Mouse (Mus musculus) embryonic facial prominence, embryonic 15.5 days (tissue): Measurements from ENCODE around the gene Sp9. TPM values are rescaled to one million over a fixed set of nuclear protein-coding genes. Genes with fewer than 3 reads are reported as not detected.
A peak's percentile ranks its signal among the peaks of the same experiment; 100 is the strongest.

Experiments
- ATAC-seq: fragments of 200-750 bp; cut with Nextera tagmentation; 2 replicates; pipeline ENCODE4 v1.8.0; 2017; ENCODE audit warnings: low read depth, moderate TSS enrichment; ENCODE audit not compliant: insufficient number of reproducible peaks, low FRiP score, low TSS enrichment
- H3K27ac ChIP-seq: fragments of 300-500 bp; sonication (generic); replicated peaks from 2 replicates; pipeline ENCODE4 v1.5.1; 2015; ENCODE audit warnings: mild to moderate bottlenecking, inconsistent platforms
- H3K27me3 ChIP-seq: fragments of 300-500 bp; sonication (generic); 2 replicates; pipeline ENCODE4 v1.6.1; 2015; ENCODE audit warnings: inconsistent platforms
- H3K36me3 ChIP-seq: fragments of 300-500 bp; sonication (generic); 2 replicates; pipeline ENCODE4 v1.6.1; 2015; ENCODE audit warnings: mild to moderate bottlenecking, inconsistent platforms
- H3K4me1 ChIP-seq: fragments of 300-500 bp; sonication (generic); 2 replicates; pipeline ENCODE4 v1.6.1; 2015; ENCODE audit warnings: inconsistent platforms
- H3K4me2 ChIP-seq: fragments of 300-500 bp; sonication (generic); replicated peaks from 2 replicates; pipeline ENCODE4 v1.6.1; 2015; ENCODE audit warnings: mild to moderate bottlenecking, inconsistent platforms
- H3K4me3 ChIP-seq: fragments of 300-500 bp; sonication (generic); replicated peaks from 2 replicates; pipeline ENCODE4 v1.5.1; 2015; ENCODE audit warnings: mild to moderate bottlenecking, inconsistent platforms
- H3K9ac ChIP-seq: fragments of 300-500 bp; sonication (generic); 2 replicates; pipeline ENCODE4 v1.6.1; 2015; ENCODE audit warnings: inconsistent platforms
- H3K9me3 ChIP-seq: fragments of 300-500 bp; sonication (generic); replicated peaks from 2 replicates; pipeline ENCODE4 v1.6.1; 2016; ENCODE audit warnings: inconsistent platforms
- WGBS: fragments of 180-500 bp; shearing (Covaris S2); methylation state at CpG from one replicate; pipeline ENCODE4 v1.1.7; 2015; 5-methylcytosine and 5-hydroxymethylcytosine counted together
- polyA plus RNA-seq: library from polyadenylated mRNA; unstranded; fragments of >200 nt; fragmentation: Nextera tagmentation; extraction: Ambion mirVana; gene quantifications from 2 replicates; pipeline ENCODE4 v1.2.1, GENCODE M21; 2015

The Sp9 gene
- polyA plus RNA-seq, 1 experiment from 2014 or later = 2.9 TPM

GRCm38 (mm10) chr2:73268281-73268680 lies 3.4 kb upstream of the Sp9 start:
- Histone ChIP-seq H3K4me3 (no peak overlapping the region), H3K27ac (no peak overlapping the region), H3K4me1 (peaks cover 48% of the 10 kb centered on the region), H3K9ac (no peak overlapping the region), H3K9me3 (no peaks in the 10 kb centered on the region), H3K36me3 (no peaks in the 10 kb centered on the region), H3K4me2 (no peak overlapping the region), H3K27me3 (peaks cover 72% of the 10 kb centered on the region)
- no peak for ATAC-seq
- WGBS = 6% methylated on average over 12 of the region's 12 CpGs

DNA sequence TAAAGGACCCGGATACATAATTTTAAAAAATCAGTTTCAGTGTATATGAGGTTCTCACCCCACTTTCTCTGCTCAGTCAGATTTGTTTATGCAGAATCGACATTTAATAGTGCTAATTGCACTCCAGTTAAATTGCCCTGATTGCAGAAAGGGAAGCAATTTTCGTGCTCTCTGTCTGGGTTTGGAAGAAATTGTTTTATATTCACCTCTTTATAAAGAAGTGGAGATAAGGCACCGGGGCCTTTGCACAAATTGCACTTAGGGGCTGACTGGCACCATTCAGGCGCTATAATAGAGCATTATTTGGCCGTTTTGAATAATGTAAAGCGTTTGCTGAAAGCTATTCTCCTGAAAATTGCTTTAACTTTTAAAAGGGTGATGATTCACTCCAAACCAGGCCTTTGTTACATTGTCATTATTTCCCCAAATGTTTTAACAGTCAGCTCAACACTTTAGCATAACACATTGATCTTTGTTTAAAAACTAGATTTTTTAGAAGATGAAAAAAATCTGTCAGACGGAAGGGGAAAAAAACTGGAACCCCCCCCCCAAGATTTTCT lies 2.8 kb upstream of the Sp9 start:
- peaks cover 78% of the 10 kb centered on the region for H3K27me3 ChIP-seq
- H3K4me2 ChIP-seq = no peak overlapping the region
- 14% methylated on average over 8 of the region's 8 CpGs for WGBS
- no peaks in the 10 kb centered on the region for H3K9me3 ChIP-seq
- H3K4me1 ChIP-seq = peaks cover 49% of the 10 kb centered on the region
- no peak overlapping the region for H3K27ac ChIP-seq
- H3K9ac ChIP-seq = no peak overlapping the region
- no peak overlapping the region for H3K4me3 ChIP-seq
- H3K36me3 ChIP-seq = no peaks in the 10 kb centered on the region
- ATAC-seq = no peak

DNA sequence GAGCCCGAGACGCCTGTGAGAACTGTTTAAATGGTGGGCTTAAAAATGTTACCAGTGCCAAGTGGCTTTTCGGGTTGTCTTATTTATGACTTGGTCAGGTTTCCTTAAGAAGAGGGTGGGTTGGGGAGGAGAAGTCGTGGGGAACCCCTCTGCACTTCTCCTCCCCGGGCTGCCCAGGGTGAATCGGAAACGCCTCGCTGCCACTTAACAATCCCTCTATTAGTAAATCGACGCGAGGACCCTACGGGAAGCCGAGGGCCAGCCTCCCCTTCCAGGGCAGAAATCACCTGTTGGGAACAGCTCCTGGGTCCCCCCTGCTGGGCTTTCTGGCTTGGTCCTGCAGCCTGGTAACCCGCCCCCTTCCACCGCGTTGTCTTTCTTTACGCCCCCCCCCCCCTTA lies 2.1 kb upstream of the Sp9 start:
- H3K4me2 ChIP-seq = peak overlapping the region; percentile 24; the same call in 1 of the 2 replicates
- no peak overlapping the region for H3K9ac ChIP-seq
- 4% methylated on average over 17 of the region's 17 CpGs for WGBS
- no peak overlapping the region for H3K27ac ChIP-seq
- no peaks in the 10 kb centered on the region for H3K36me3 ChIP-seq
- no peaks in the 10 kb centered on the region for H3K9me3 ChIP-seq
- peaks cover 74% of the 10 kb centered on the region for H3K27me3 ChIP-seq
- no peak overlapping the region for H3K4me3 ChIP-seq
- no peak for ATAC-seq
- peaks cover 49% of the 10 kb centered on the region for H3K4me1 ChIP-seq

GRCm38 (mm10) chr2:73270071-73270592 lies 1.6 kb upstream of the Sp9 start:
- no peaks in the 10 kb centered on the region for H3K36me3 ChIP-seq
- H3K4me1 ChIP-seq = peaks cover 48% of the 10 kb centered on the region
- no peak overlapping the region for H3K9ac ChIP-seq
- no peaks in the 10 kb centered on the region for H3K9me3 ChIP-seq
- peak overlapping the region; percentile 45; the same call in 1 of the 2 replicates for H3K4me3 ChIP-seq
- peaks cover 71% of the 10 kb centered on the region for H3K27me3 ChIP-seq
- ATAC-seq = no peak
- 0 out of 2 replicates have a peak overlapping the region, but pooled peaks have one; percentile 28 for H3K27ac ChIP-seq
- 9% methylated on average over 14 of the region's 14 CpGs for WGBS
- H3K4me2 ChIP-seq = peak overlapping the region; percentile 56

GRCm38 (mm10) chr2:73270593-73271458 lies 899 bp upstream of the Sp9 start:
- H3K4me3 ChIP-seq = peak overlapping the region; percentile 45
- no peaks in the 10 kb centered on the region for H3K9me3 ChIP-seq
- 3% methylated on average over 38 of the region's 38 CpGs for WGBS
- H3K27ac ChIP-seq = peak overlapping the region; percentile 28; the same call in 1 of the 2 replicates
- H3K4me2 ChIP-seq = peak overlapping the region; percentile 56
- H3K27me3 ChIP-seq = peaks cover 64% of the 10 kb centered on the region
- ATAC-seq = no peak
- no peak overlapping the region for H3K9ac ChIP-seq
- no peaks in the 10 kb centered on the region for H3K36me3 ChIP-seq
- peaks cover 48% of the 10 kb centered on the region for H3K4me1 ChIP-seq

DNA sequence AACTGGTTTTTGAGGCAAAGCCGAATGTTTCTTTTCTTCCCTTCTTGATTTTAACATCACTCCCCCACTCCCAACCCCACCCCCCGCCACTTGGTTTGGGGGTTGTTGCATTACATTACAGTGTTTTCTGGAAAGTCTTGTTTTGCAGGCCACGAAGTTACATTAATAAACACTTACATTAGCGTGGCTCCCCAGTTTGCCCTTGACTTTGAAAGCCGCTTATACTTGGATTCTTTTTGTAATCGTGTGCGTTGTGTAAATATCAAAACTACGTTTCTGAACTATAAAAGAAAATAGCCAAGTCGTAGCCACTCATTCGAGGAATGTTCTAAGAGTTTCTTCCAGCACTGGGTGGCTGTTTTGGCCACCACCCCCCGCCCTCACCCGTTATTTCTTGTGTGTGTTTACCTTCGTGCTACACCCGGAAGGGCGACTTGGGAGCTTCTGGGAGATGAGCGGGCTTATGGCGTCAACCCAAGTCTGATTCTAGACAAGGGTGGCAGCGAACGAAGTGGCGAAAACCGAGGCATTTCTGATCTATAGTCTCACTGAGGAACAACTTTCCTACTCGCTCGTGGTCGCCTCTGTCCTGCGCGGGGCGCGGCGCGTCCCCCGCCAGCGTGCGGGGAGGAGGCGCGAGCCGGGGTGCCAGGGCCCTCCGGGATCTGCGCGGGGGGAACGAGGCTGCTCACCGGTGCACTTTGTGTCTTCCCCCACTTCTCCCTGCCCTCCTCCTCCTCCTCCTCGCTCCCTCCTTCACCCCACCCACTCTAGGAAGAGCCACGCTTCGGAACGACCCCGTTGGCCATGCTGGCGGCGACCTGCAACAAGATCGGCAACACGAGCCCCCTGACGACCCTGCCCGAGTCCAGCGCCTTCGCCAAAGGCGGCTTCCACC lies 875 bp downstream of the Sp9 start:
- ATAC-seq = no peak
- Histone ChIP-seq H3K4me3 (peak overlapping the region; percentile 45), H3K4me2 (peak overlapping the region; percentile 56), H3K27ac (0 out of 2 replicates have a peak overlapping the region, but pooled peaks have one; percentile 12), H3K4me1 (peaks cover 54% of the 10 kb centered on the region), H3K36me3 (no peaks in the 10 kb centered on the region), H3K9ac (0 out of 2 replicates have a peak overlapping the region, but pooled peaks have one; percentile 10), H3K9me3 (no peaks in the 10 kb centered on the region), H3K27me3 (peaks cover 63% of the 10 kb centered on the region)
- WGBS = under 1% methylated on average over 55 of the region's 55 CpGs

- under 1% methylated on average over 105 of the region's 110 CpGs for WGBS
- 0 out of 2 replicates have a peak overlapping the region, but pooled peaks have one; percentile 10 for H3K9ac ChIP-seq
- H3K4me2 ChIP-seq = peak overlapping the region; percentile 56
- peaks cover 57% of the 10 kb centered on the region for H3K4me1 ChIP-seq
- no peak for ATAC-seq
- H3K4me3 ChIP-seq = peak overlapping the region; percentile 45
- H3K27ac ChIP-seq = 0 out of 2 replicates have a peak overlapping the region, but pooled peaks have one; percentile 3
- H3K36me3 ChIP-seq = no peaks in the 10 kb centered on the region
- peaks cover 60% of the 10 kb centered on the region for H3K27me3 ChIP-seq
- no peaks in the 10 kb centered on the region for H3K9me3 ChIP-seq
These were observed 1.8 kb downstream of the Sp9 start for GRCm38 (mm10) chr2:73273249-73274118.

DNA sequence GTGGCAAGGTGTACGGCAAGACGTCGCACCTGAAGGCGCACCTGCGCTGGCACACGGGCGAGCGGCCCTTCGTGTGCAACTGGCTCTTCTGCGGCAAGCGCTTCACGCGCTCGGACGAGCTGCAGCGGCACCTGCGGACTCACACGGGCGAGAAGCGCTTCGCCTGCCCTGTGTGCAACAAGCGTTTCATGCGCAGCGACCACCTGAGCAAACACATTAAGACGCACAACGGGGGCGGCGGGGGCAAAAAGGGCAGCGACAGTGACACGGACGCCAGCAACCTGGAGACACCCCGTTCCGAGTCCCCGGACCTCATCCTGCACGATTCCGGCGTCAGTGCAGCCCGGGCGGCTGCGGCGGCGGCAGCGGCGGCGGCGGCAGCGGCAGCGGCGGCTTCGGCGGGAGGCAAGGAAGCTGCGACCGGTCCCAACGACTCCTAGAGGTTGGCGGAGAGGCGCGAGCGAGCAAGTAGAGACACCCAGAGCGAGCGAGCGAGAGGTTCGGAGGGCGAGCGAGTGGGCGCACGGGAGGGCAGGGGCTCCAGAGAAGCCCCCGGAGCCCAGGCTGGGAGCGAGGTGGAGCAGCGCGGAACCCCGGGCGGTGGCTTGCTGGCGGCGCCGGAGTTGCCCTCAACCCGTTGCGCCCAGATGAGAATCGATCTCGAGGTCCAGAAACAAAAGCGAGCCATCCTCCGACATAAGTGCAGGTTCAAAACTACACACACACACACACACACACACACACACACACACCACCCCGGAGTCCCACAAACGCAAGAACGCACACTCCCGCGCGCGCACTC lies 2.6 kb downstream of the Sp9 start:
- no peak for ATAC-seq
- Histone ChIP-seq H3K9me3 (no peaks in the 10 kb centered on the region), H3K9ac (peak overlapping the region; percentile 44), H3K36me3 (no peaks in the 10 kb centered on the region), H3K4me2 (peak overlapping the region; percentile 56), H3K27ac (no peak overlapping the region), H3K27me3 (peaks cover 65% of the 10 kb centered on the region), H3K4me1 (peaks cover 66% of the 10 kb centered on the region), H3K4me3 (peak overlapping the region; percentile 45)
- under 1% methylated on average over 83 of the region's 88 CpGs for WGBS

DNA sequence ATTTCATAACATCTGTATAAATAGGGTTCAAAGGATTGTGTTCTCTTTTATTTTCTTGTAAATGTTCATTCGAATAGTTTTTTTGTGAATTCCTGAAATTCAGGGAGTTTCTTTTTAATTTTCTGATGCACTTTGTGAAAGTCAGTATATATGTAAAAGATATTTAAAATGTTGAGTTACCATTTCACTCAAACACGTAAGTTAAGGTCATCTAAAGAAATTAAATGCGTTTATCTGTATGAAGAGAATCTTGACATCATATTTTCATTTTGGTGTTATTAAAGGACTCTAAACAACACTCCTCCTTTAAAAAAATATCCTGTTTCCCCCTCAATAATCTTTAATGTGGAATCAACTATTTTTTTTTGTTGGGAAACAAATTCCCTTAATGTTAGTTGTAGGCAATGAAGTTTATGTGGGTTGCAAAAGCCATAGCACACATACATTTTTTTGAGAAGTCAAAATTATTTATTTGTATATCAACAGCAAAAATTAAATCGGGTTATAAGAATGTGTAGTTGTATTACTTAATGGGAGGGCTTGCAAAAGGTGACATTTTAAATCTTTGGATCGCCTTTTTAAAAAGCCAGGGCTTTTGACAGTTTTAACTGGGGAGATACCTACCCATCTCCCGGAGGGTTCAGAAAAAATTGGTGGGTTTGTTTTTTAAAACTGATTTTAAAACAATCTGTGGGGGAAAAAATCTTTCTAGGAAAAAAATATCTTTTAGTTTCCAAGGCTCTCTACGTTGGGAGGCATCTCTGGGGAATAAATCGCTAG lies 3.7 kb downstream of the Sp9 start:
- H3K27ac ChIP-seq = no peak overlapping the region
- no peak for ATAC-seq
- H3K4me3 ChIP-seq = 0 out of 2 replicates have a peak overlapping the region, but pooled peaks have one; percentile 5
- no peaks in the 10 kb centered on the region for H3K9me3 ChIP-seq
- peaks cover 66% of the 10 kb centered on the region for H3K4me1 ChIP-seq
- H3K4me2 ChIP-seq = peak overlapping the region; percentile 6; the same call in 1 of the 2 replicates
- no peaks in the 10 kb centered on the region for H3K36me3 ChIP-seq
- no peak overlapping the region for H3K9ac ChIP-seq
- peaks cover 62% of the 10 kb centered on the region for H3K27me3 ChIP-seq
- WGBS = 18% methylated on average over 8 of the region's 8 CpGs
